ENCODE assay signal across 28 mouse cellular contexts in genomic region chr3:83869776-83870175, GRCm38 (mm10). TPM values are rescaled to one million over a fixed set of nuclear protein-coding genes. Genes with fewer than 3 reads are reported as not detected.
DNase-seq lines count a peak whose midpoint lies in the region; ATAC-seq and TF ChIP-seq lines count a peak whose summit lies in the region.
"Had no signal": no experiment of that assay in that cellular context is flagged by ENCODE, and none has a peak within 500 bp of the region (broad histone marks: within the 10 kb centered on the region; RNA-seq: fewer than 3 reads in every experiment).

No protein-coding gene starts in this region.

- no peak for DNase-seq in ES-E14 (ENCODE audit: low read depth, low spot score)
- peak; percentile 64 for DNase-seq in ZHBTc4 (ENCODE audit: low read depth, low spot score)
- no peak for DNase-seq in right cerebral cortex, postnatal 36 days (ENCODE audit: low spot score in 2 of 2)
- no peak for DNase-seq in T-cell, adult 2 months (ENCODE audit: low spot score)
- no peak for DNase-seq in cerebellum, postnatal 25 days
- DNase-seq: adrenal gland, adult 8-10 months; adrenal gland, postnatal 14 days; adrenal gland, postnatal 36 days; B cell, adult 2 months; cerebellum, adult 11-12 months; cerebellum, adult 2 months; cerebellum, adult 9-10 months; cerebellum, postnatal 10 days; cerebellum, postnatal 36 days; embryo, embryonic 11 days had no signal

- peak overlapping the region; percentile 82 for H3K27ac ChIP-seq in ES-E14 (ENCODE audit: insufficient read depth, low read depth, low read length, poor library complexity, severe bottlenecking)
- no peak overlapping the region for H3K27ac ChIP-seq in midbrain, embryonic 16.5 days (ENCODE audit: low read length)
- H3K27ac ChIP-seq: embryonic facial prominence, embryonic 13.5 days; embryonic facial prominence, embryonic 15.5 days; forebrain, embryonic 10.5 days; forebrain, embryonic 12.5 days had no signal

- peak overlapping the region; percentile 57 for H3K4me3 ChIP-seq in E14TG2a.4 (replicated peaks; ENCODE audit: low read length)
- no peak overlapping the region; a peak in 1 of 4 replicates for H3K4me3 ChIP-seq in ES-E14 (ENCODE audit: insufficient read depth in 1 of 2, low read depth in 1 of 2, low read length in 2 of 2, poor library complexity in 1 of 2, severe bottlenecking in 1 of 2)
- H3K4me3 ChIP-seq in midbrain, embryonic 16.5 days (ENCODE audit: low read depth, low read length): no peak overlapping the region
- H3K4me3 ChIP-seq: embryonic facial prominence, embryonic 13.5 days; embryonic facial prominence, embryonic 15.5 days; erythroblast, embryonic 14.5 days; forebrain, embryonic 10.5 days; forebrain, embryonic 12.5 days had no signal

- H3K4me2 ChIP-seq in midbrain, embryonic 16.5 days (ENCODE audit: low read length): no peak overlapping the region
- H3K4me2 ChIP-seq: embryonic facial prominence, embryonic 13.5 days; embryonic facial prominence, embryonic 15.5 days; forebrain, embryonic 12.5 days had no signal

- WGBS in midbrain, embryonic 16.5 days: 97% methylated on average over 2 of the region's 2 CpGs

- peaks cover 50% of the 10 kb centered on the region for H3K9me3 ChIP-seq in E14TG2a.4 (ENCODE audit: low read length)
- H3K9me3 ChIP-seq in ES-E14 (ENCODE audit: control insufficient read depth, insufficient read depth, low read depth, low read length): 0 out of 2 replicates have a peak, but pooled peaks cover 2% of the 10 kb centered on the region
- 0 out of 2 replicates have a peak, but pooled peaks cover 3% of the 10 kb centered on the region for H3K9me3 ChIP-seq in midbrain, embryonic 16.5 days (replicated peaks; ENCODE audit: control insufficient read depth, low read length, poor library complexity, severe bottlenecking)
- H3K9me3 ChIP-seq: embryonic facial prominence, embryonic 13.5 days; embryonic facial prominence, embryonic 15.5 days; forebrain, embryonic 10.5 days; forebrain, embryonic 12.5 days had no signal

- peak overlapping the region; percentile 59; the same call in 1 of the 2 replicates for H3K9ac ChIP-seq in ES-E14 (ENCODE audit: insufficient read depth, low read depth, low read length, poor library complexity, severe bottlenecking)
- no peak overlapping the region for H3K9ac ChIP-seq in midbrain, embryonic 16.5 days (ENCODE audit: low read depth, low read length)
- H3K9ac ChIP-seq: embryonic facial prominence, embryonic 13.5 days; embryonic facial prominence, embryonic 15.5 days; forebrain, embryonic 12.5 days had no signal

- H3K4me1 ChIP-seq in E14TG2a.4 (replicated peaks; ENCODE audit: low read depth, low read length) (peaks cover 39% of the 10 kb centered on the region), ES-E14 (ENCODE audit: control insufficient read depth in 2 of 2, insufficient read depth in 2 of 2, low read length in 2 of 2, poor library complexity in 1 of 2) (peaks cover 4 to 10% of the 10 kb centered on the region in 2 experiments; a peak in 1 of 4 replicates)
- H3K4me1 ChIP-seq in midbrain, embryonic 16.5 days (ENCODE audit: control insufficient read depth, insufficient read depth, low read length): no peaks in the 10 kb centered on the region
- H3K4me1 ChIP-seq: embryonic facial prominence, embryonic 15.5 days; forebrain, embryonic 10.5 days; forebrain, embryonic 12.5 days had no signal

- H3K27me3 ChIP-seq in E14TG2a.4 (ENCODE audit: insufficient read depth, low read length): no peaks in the 10 kb centered on the region
- no peaks in the 10 kb centered on the region for H3K27me3 ChIP-seq in midbrain, embryonic 16.5 days (ENCODE audit: control insufficient read depth, insufficient read depth, low read depth, low read length)
- H3K27me3 ChIP-seq: CH12.LX; embryonic facial prominence, embryonic 13.5 days; embryonic facial prominence, embryonic 15.5 days; forebrain, embryonic 12.5 days had no signal

- 0 out of 2 replicates have a peak, but pooled peaks cover 8% of the 10 kb centered on the region for H3K36me3 ChIP-seq in E14TG2a.4 (ENCODE audit: insufficient read depth, low read length)
- peaks cover 3% of the 10 kb centered on the region; the same call in 1 of the 2 replicates for H3K36me3 ChIP-seq in ES-E14 (ENCODE audit: control insufficient read depth, insufficient read depth, low read length, poor library complexity, severe bottlenecking)
- H3K36me3 ChIP-seq in midbrain, embryonic 16.5 days (ENCODE audit: control insufficient read depth, insufficient read depth, low read length): no peaks in the 10 kb centered on the region
- H3K36me3 ChIP-seq: embryonic facial prominence, embryonic 13.5 days; embryonic facial prominence, embryonic 15.5 days; forebrain, embryonic 10.5 days; forebrain, embryonic 12.5 days had no signal

- TF ChIP-seq CTCF in E14TG2a.4 (conservative IDR thresholded peaks at IDR 0.05; ENCODE audit: low read length): no peak

- in situ Hi-C loops in ES-E14 (cut with MboI; ENCODE audit: low sequenced_read_pairs in 2 of 2, unreplicated experiment in 2 of 2): no loop called here

- ATAC-seq in midbrain, embryonic 16.5 days: no peak
- ATAC-seq: activated CD4-positive, CD25-positive, alpha-beta regulatory T cell, adult 4 months; CD4-positive, CD25-positive, alpha-beta regulatory T cell, adult 4 months; forebrain, embryonic 14.5 days; forebrain, embryonic 16.5 days had no signal

TF ChIP-seq in ES-E14, 5 proteins besides CTCF, POLR2A, EP300 and RAD21:
- TF ChIP-seq MAFK (IDR thresholded peaks at IDR 0.05; ENCODE audit: insufficient read depth, low read depth, low read length) (no peak), ZC3H11A (IDR thresholded peaks at IDR 0.05; ENCODE audit: borderline replicate concordance, low read depth, low read length) (no peak), HCFC1 (IDR thresholded peaks at IDR 0.05; ENCODE audit: borderline replicate concordance, insufficient read depth, low read length) (no peak), CHD2 (IDR thresholded peaks at IDR 0.05; ENCODE audit: low read depth, low read length) (no peak), ZNF384 (IDR thresholded peaks at IDR 0.05; ENCODE audit: low read depth, low read length) (no peak)

RNA-seq across cellular contexts. Expression of gene Tlr2, which starts 28.2 kb away (rescaled TPM):
- 11.8 and 13.8 TPM in 2 replicates for total RNA-seq in ES-E14 (2012; rRNA removed)
- 0.88 TPM in 2 replicates for polyA plus RNA-seq in midbrain, embryonic 16.5 days (2015; fragmentation: Nextera tagmentation; extraction: Ambion mirVana)
- total RNA-seq: MEL had no signal
- polyA plus RNA-seq: erythroblast, embryonic 14.5 days had no signal
